Mouse (Mus musculus): ENCODE results near the gene Zfp941. TPM values are rescaled to one million over a fixed set of nuclear protein-coding genes. Genes with fewer than 3 reads are reported as not detected.

Zfp941 gene
- total and polyA plus RNA-seq, 2 experiments from 2014 or later, result 15.6 to 32.1 TPM

DNA sequence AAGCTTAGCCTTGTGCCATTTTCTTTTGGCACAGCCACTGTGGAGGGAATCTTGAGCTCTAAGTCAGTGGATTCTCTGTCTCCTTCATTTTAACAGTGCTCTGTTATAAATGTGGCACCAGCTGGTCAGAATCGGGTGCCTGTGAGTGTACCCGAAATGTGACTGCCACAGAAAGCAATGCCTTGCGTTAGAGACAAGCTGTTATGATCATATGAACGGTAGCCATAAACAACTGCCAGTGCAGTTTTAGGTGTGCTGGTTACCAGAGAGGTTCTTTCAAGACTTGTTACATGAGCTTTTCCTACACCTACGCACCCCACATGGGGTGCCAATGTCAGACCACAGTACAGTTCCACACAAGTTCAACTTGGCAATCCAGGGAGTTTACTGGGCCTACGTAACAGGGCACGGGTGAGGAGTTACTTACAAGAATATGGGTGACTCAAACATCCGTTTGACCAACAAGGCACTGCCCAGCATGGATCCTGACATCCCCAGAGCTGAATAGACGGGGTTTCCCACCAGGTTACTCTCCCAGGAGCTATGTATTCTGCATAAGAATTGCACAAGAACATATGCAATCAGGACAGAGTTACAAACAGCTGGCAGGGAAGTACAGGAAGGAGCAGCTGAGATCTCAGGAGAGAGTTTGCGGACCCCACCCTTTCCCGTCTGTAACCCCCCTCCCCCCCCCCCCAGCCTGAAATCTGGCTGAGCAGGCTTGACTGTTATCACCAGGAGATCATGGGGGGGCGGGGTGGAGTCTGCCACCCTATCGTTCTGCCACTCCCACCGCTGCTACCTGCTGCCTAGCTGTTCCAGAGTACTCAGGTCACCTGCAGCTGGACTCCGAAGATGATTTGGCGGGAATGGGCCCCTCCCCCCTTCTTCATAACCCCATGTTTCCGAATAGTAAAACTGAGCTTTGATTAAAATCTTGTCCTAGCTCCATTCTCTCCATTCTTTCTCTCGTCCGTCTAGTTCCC, 19.1 kb upstream of the Zfp941 start:
- H3K4me2 ChIP-seq (ENCODE audit: low read depth), result no peak overlapping the region
- H3K27ac ChIP-seq (ENCODE audit: low read depth, low read length), result no peak overlapping the region
- no peaks in the 10 kb centered on the region; the same call in 1 of the 2 replicates for H3K27me3 ChIP-seq (ENCODE audit: insufficient read depth, low read length)
- ATAC-seq (no peak), DNase-seq (no peak)
- H3K9me3 ChIP-seq (ENCODE audit: low read length), result no peaks in the 10 kb centered on the region
- no peak overlapping the region for H3K9ac ChIP-seq
- H3K36me3 ChIP-seq (ENCODE audit: insufficient read depth), result no peaks in the 10 kb centered on the region
- 42% methylated on average over 19 of the region's 19 CpGs for WGBS
- H3K4me3 ChIP-seq (ENCODE audit: low read depth, low read length), result no peak overlapping the region
- no peaks in the 10 kb centered on the region for H3K4me1 ChIP-seq (ENCODE audit: insufficient read depth)
- TF ChIP-seq CTCF (IDR thresholded peaks at IDR 0.05; ENCODE audit: low read depth), result no peak

DNA sequence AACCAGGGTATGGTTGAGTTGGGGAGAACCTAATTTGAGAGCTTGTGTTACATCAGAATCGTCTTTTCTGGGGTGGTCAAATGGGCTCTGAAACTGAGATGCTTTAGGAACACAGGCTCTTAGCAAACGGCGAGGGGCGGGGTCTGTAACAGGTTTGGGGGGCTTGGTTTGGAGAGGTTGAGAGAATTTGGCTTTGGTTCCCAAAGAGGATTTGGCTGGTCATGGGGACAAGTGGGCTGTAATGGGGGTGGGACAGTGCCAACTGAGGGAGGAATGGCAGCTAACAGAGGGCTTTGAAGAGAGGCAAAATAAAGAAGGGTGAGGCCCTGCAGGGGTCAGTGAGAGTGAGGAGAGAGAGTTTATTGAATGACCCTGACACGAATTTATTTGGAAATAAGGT, 17.6 kb upstream of the Zfp941 start:
- Histone ChIP-seq H3K27me3 (ENCODE audit: insufficient read depth, low read length) (no peaks in the 10 kb centered on the region; the same call in 1 of the 2 replicates), H3K27ac (ENCODE audit: low read depth, low read length) (no peak overlapping the region), H3K4me2 (ENCODE audit: low read depth) (no peak overlapping the region), H3K4me1 (ENCODE audit: insufficient read depth) (no peaks in the 10 kb centered on the region), H3K4me3 (ENCODE audit: low read depth, low read length) (no peak overlapping the region), H3K9ac (no peak overlapping the region), H3K36me3 (ENCODE audit: insufficient read depth) (no peaks in the 10 kb centered on the region), H3K9me3 (ENCODE audit: low read length) (no peaks in the 10 kb centered on the region)
- ATAC-seq (no peak), DNase-seq (no peak)
- no peak for TF ChIP-seq CTCF (IDR thresholded peaks at IDR 0.05; ENCODE audit: low read depth)
- 50% methylated on average over 5 of the region's 5 CpGs for WGBS

- Histone ChIP-seq H3K9me3 (ENCODE audit: low read length) (no peaks in the 10 kb centered on the region), H3K4me2 (ENCODE audit: low read depth) (no peak overlapping the region), H3K9ac (no peak overlapping the region), H3K27ac (ENCODE audit: low read depth, low read length) (no peak overlapping the region), H3K36me3 (ENCODE audit: insufficient read depth) (no peaks in the 10 kb centered on the region), H3K4me3 (ENCODE audit: low read depth, low read length) (no peak overlapping the region), H3K27me3 (ENCODE audit: insufficient read depth, low read length) (no peaks in the 10 kb centered on the region; the same call in 1 of the 2 replicates), H3K4me1 (ENCODE audit: insufficient read depth) (no peaks in the 10 kb centered on the region)
- no peak for TF ChIP-seq CTCF (IDR thresholded peaks at IDR 0.05; ENCODE audit: low read depth)
- DNase-seq (peak; percentile 56), ATAC-seq (peak; percentile 66)
- 71% methylated on average over 9 of the region's 9 CpGs for WGBS
Measured at GRCm38 (mm10) chr7:140836243-140837115, 14.5 kb upstream of the Zfp941 start.

GRCm38 (mm10) chr7:140835758-140836087, 13.7 kb upstream of the Zfp941 start:
- 75% methylated on average over 2 of the region's 2 CpGs for WGBS
- H3K27ac ChIP-seq (ENCODE audit: low read depth, low read length), result no peak overlapping the region
- no peak for ATAC-seq
- H3K4me1 ChIP-seq (ENCODE audit: insufficient read depth), result no peaks in the 10 kb centered on the region
- DNase-seq, result no peak
- no peaks in the 10 kb centered on the region for H3K36me3 ChIP-seq (ENCODE audit: insufficient read depth)
- H3K27me3 ChIP-seq (ENCODE audit: insufficient read depth, low read length), result no peaks in the 10 kb centered on the region; the same call in 1 of the 2 replicates
- H3K9ac ChIP-seq, result no peak overlapping the region
- no peak for TF ChIP-seq CTCF (IDR thresholded peaks at IDR 0.05; ENCODE audit: low read depth)
- no peaks in the 10 kb centered on the region for H3K9me3 ChIP-seq (ENCODE audit: low read length)
- H3K4me2 ChIP-seq (ENCODE audit: low read depth), result no peak overlapping the region
- no peak overlapping the region for H3K4me3 ChIP-seq (ENCODE audit: low read depth, low read length)

DNA sequence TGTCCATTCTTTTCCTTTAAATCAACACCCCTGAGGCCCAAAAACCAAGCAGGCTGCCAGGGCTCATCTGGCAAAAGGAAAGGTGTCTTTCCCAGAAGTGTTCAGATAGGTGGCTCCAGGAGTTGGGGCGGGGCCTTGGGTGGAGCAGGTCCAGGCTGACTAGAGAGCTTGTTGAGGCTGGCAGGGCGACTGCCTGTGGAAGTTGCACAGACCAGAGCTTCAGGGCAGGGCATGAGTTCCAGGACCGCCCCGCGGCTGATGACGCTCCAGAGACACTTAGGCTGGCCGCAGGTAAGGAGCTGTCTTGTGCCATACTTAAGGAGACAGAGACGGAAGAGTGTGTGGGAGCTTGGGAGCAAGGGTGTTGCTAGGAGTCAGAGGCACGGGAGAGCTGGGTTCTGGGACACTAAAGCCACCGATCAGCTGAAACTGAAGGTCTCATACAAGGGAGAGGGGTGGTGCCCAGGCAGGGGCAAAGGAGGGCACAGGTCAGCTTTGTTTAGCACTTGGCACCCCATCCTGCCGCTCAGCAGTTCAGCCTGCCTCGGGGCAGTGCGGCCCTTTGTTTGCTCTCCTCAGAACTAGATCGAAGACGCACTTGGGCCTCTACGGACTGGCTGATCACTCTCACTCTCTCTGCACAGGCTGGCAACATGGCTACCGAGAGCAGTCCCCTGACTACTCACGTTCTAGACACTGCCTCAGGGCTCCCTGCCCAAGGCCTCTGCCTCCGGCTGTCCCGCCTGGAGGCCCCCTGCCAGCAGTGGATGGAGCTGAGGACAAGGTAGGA, 13.2 kb upstream of the Zfp941 start, which contains the start of gene Urah:
Gene Urah, plus strand, starts transcription at position 51 of the 790 bp plus-strand sequence.
- Histone ChIP-seq H3K27ac (ENCODE audit: low read depth, low read length) (no peak within 1 kb of the TSS), H3K9me3 (ENCODE audit: low read length) (no peaks in the 10 kb centered on the region), H3K36me3 (ENCODE audit: insufficient read depth) (no peaks in the 10 kb centered on the region), H3K4me3 (ENCODE audit: low read depth, low read length) (no peak within 1 kb of the TSS), H3K4me1 (ENCODE audit: insufficient read depth) (no peaks in the 10 kb centered on the region), H3K4me2 (ENCODE audit: low read depth) (no peak within 1 kb of the TSS), H3K9ac (no peak within 1 kb of the TSS), H3K27me3 (ENCODE audit: insufficient read depth, low read length) (no peaks in the 10 kb centered on the region; the same call in 1 of the 2 replicates)
- 39% methylated on average over 20 of the region's 20 CpGs for WGBS
- no peak for TF ChIP-seq CTCF (IDR thresholded peaks at IDR 0.05; ENCODE audit: low read depth)
- DNase-seq, result no peak
- no peak for ATAC-seq

GRCm38 (mm10) chr7:140833341-140833740, 11.4 kb upstream of the Zfp941 start:
- TF ChIP-seq CTCF (IDR thresholded peaks at IDR 0.05; ENCODE audit: low read depth), result no peak
- WGBS, result 85% methylated on average over 4 of the region's 4 CpGs
- H3K27me3 ChIP-seq (ENCODE audit: insufficient read depth, low read length), result no peaks in the 10 kb centered on the region
- no peak overlapping the region for H3K27ac ChIP-seq (ENCODE audit: low read depth, low read length)
- no peak for ATAC-seq
- no peaks in the 10 kb centered on the region for H3K9me3 ChIP-seq (ENCODE audit: low read length)
- H3K4me1 ChIP-seq (ENCODE audit: insufficient read depth), result no peaks in the 10 kb centered on the region
- H3K4me2 ChIP-seq (ENCODE audit: low read depth), result no peak overlapping the region
- no peak overlapping the region for H3K4me3 ChIP-seq (ENCODE audit: low read depth, low read length)
- H3K9ac ChIP-seq, result no peak overlapping the region
- no peak for DNase-seq
- H3K36me3 ChIP-seq (ENCODE audit: insufficient read depth), result no peaks in the 10 kb centered on the region
